1 mouse cellular context compared by ENCODE assay signal in the genomic region with DNA sequence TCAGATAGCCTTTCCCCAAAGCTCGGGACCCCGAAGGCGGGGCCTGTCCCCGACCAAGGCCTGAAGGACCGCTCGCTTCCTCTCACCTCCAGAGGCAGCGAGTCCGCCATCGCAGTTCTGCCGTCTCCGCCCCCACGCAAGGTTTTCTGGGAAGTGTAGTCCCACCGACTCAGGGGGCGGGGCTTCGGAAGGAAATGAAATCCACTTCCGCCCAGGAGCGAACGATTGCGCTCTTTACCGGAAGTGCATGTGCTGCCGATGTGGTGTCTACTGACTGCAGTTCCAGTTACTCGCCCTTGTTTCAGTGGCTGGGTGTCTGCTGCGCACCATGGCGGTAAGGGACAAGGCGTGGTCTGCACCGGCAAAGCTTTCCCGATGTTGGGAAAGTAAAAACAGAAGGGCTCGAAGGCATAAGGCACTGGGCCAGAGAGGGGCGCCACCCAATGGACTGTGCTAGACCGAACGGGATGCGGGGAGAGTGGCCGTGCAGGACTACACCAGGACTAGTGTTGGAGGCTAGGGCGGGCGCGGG.
TF ChIP-seq lines count a peak whose summit lies in the region.

A gene (minus strand): TSS at position 138 of the 532 bp plus-strand sequence.
A gene (plus strand): TSS at position 214 of the 532 bp plus-strand sequence.

TF ChIP-seq in MEL, 35 proteins besides CTCF, POLR2A, EP300 and RAD21 (continued from another document):
- TF ChIP-seq MYB (IDR thresholded peaks at IDR 0.05; ENCODE audit: low read depth, low read length): no peak
- no peak for TF ChIP-seq MAFK (IDR thresholded peaks at IDR 0.05; ENCODE audit: borderline replicate concordance, low read depth, low read length)
- peak; percentile 71; the same call in 1 of the 2 replicates for TF ChIP-seq MYC (IDR thresholded peaks at IDR 0.05; ENCODE audit: low read depth, low read length)
- TF ChIP-seq ZMIZ1 (IDR thresholded peaks at IDR 0.05; ENCODE audit: low read depth, low read length): peak; percentile 77; the same call in 1 of the 2 replicates
- TF ChIP-seq TBP (IDR thresholded peaks at IDR 0.05; ENCODE audit: low read depth, low read length): peak; percentile 94
- no peak for TF ChIP-seq BHLHE40 (IDR thresholded peaks at IDR 0.05; ENCODE audit: borderline replicate concordance, low read depth, low read length)
- TF ChIP-seq GABPA (IDR thresholded peaks at IDR 0.05; ENCODE audit: low read depth, low read length): no peak
- TF ChIP-seq HCFC1 (IDR thresholded peaks at IDR 0.05; ENCODE audit: low read depth, low read length): peak; percentile 96
- TF ChIP-seq POLR2AphosphoS2 (IDR thresholded peaks at IDR 0.05; ENCODE audit: low read length): peak; percentile 82; the same call in 1 of the 2 replicates
- TF ChIP-seq JUND (IDR thresholded peaks at IDR 0.05; ENCODE audit: low read depth, low read length): no peak
- peak; percentile 88 for TF ChIP-seq MXI1 (IDR thresholded peaks at IDR 0.05; ENCODE audit: low read depth, low read length)
- TF ChIP-seq RCOR1 (IDR thresholded peaks at IDR 0.05; ENCODE audit: low read depth, low read length): no peak; the same call in 1 of the 2 replicates
- TF ChIP-seq MAZ (IDR thresholded peaks at IDR 0.05; ENCODE audit: low read depth, low read length): no peak; the same call in 1 of the 2 replicates
- no peak for TF ChIP-seq ZC3H11A (IDR thresholded peaks at IDR 0.05; ENCODE audit: low read depth, low read length)
- TF ChIP-seq ZKSCAN1 (IDR thresholded peaks at IDR 0.05; ENCODE audit: low read depth, low read length): no peak
